Mouse (Mus musculus): ENCODE results near the gene Sfta2. TPM values are rescaled to one million over a fixed set of nuclear protein-coding genes. Genes with fewer than 3 reads are reported as not detected.
A peak's percentile ranks its signal among the peaks of the same experiment; 100 is the strongest.

Gene Sfta2
- polyA plus RNA-seq, 1 experiment, result not detected

- no peak for DNase-seq (ENCODE audit: extremely low spot score in 1 of 2, low spot score in 1 of 2)
Observed at GRCm38 (mm10) chr17:35671846-35672245, 70.5 kb downstream of the Sfta2 start.

GRCm38 (mm10) chr17:35672527-35672926 is 71.2 kb downstream of the Sfta2 start:
- no peak for DNase-seq (ENCODE audit: extremely low spot score in 1 of 2, low spot score in 1 of 2)

GRCm38 (mm10) chr17:35673416-35674035 is 72.2 kb downstream of the Sfta2 start, which contains the start of gene Gtf2h4:
Gene Gtf2h4, minus strand, starts transcription at chr17:35673739.
- DNase-seq (ENCODE audit: extremely low spot score in 1 of 2, low spot score in 1 of 2), result peak; percentile 94 to 97

- no peak for DNase-seq (ENCODE audit: extremely low spot score in 1 of 2, low spot score in 1 of 2)
Observed at GRCm38 (mm10) chr17:35680591-35680990, 79.2 kb downstream of the Sfta2 start.

GRCm38 (mm10) chr17:35681986-35682385 is 80.6 kb downstream of the Sfta2 start:
- no peak for DNase-seq (ENCODE audit: extremely low spot score in 1 of 2, low spot score in 1 of 2)

GRCm38 (mm10) chr17:35685061-35685460 is 83.7 kb downstream of the Sfta2 start:
- no peak for DNase-seq (ENCODE audit: extremely low spot score in 1 of 2, low spot score in 1 of 2)

GRCm38 (mm10) chr17:35688347-35689175 is 87.2 kb downstream of the Sfta2 start:
- no peak for DNase-seq (ENCODE audit: extremely low spot score in 1 of 2, low spot score in 1 of 2)

- DNase-seq (ENCODE audit: extremely low spot score in 1 of 2, low spot score in 1 of 2), result no peak
Observed at GRCm38 (mm10) chr17:35689936-35690645, 88.7 kb downstream of the Sfta2 start.

GRCm38 (mm10) chr17:35691811-35692210 is 90.5 kb downstream of the Sfta2 start:
- DNase-seq (ENCODE audit: extremely low spot score in 1 of 2, low spot score in 1 of 2), result no peak

GRCm38 (mm10) chr17:35692368-35692767 is 91.0 kb downstream of the Sfta2 start:
- DNase-seq (ENCODE audit: extremely low spot score in 1 of 2, low spot score in 1 of 2), result no peak

- no peak for DNase-seq (ENCODE audit: extremely low spot score in 1 of 2, low spot score in 1 of 2)
Observed at GRCm38 (mm10) chr17:35693906-35694305, 92.6 kb downstream of the Sfta2 start.

- DNase-seq (ENCODE audit: extremely low spot score in 1 of 2, low spot score in 1 of 2), result no peak
Observed at GRCm38 (mm10) chr17:35695289-35695688, 93.9 kb downstream of the Sfta2 start.

GRCm38 (mm10) chr17:35696691-35697090 is 95.3 kb downstream of the Sfta2 start:
- DNase-seq (ENCODE audit: extremely low spot score in 1 of 2, low spot score in 1 of 2), result no peak

GRCm38 (mm10) chr17:35697429-35697758 is 96.0 kb downstream of the Sfta2 start:
- DNase-seq (ENCODE audit: extremely low spot score in 1 of 2, low spot score in 1 of 2), result no peak

GRCm38 (mm10) chr17:35697759-35698500 is 96.6 kb downstream of the Sfta2 start:
- DNase-seq (ENCODE audit: extremely low spot score in 1 of 2, low spot score in 1 of 2), result peak; percentile 53 to 75

- DNase-seq (ENCODE audit: extremely low spot score in 1 of 2, low spot score in 1 of 2), result no peak
Observed at GRCm38 (mm10) chr17:35698501-35698883, 97.1 kb downstream of the Sfta2 start.

GRCm38 (mm10) chr17:35699919-35700318 is 98.6 kb downstream of the Sfta2 start:
- DNase-seq (ENCODE audit: extremely low spot score in 1 of 2, low spot score in 1 of 2), result peak; percentile 50 to 69
